Mouse (Mus musculus) CH12.LX (cell line): ENCODE results near the gene Grb2. TPM values are rescaled to one million over a fixed set of nuclear protein-coding genes. Genes with fewer than 3 reads are reported as not detected.

Source experiments
- DNase-seq: peaks from one replicate; pipeline ENCODE4 v3.0.0-alpha.2; 2013; ENCODE audit errors: extremely low read depth
- H3K27ac ChIP-seq: 2 replicates; pipeline ENCODE4 v1.5.1; 2012; ENCODE audit warnings: low read depth, mild to moderate bottlenecking, control low read depth, moderate library complexity; ENCODE audit not compliant: insufficient read depth
- H3K27me3 ChIP-seq: replicated peaks from 2 replicates; pipeline ENCODE3; 2012; ENCODE audit warnings: inconsistent platforms
- H3K36me3 ChIP-seq, 2 experiments: replicated peaks in 1 of 2; 2 replicates each; pipeline versions ENCODE3 to v1.6.1; 2012; ENCODE audit warnings: inconsistent platforms in 1 of 2, low read length in 1 of 2, mild to moderate bottlenecking in 1 of 2, mixed read lengths in 1 of 2, moderate library complexity in 1 of 2; ENCODE audit not compliant: control insufficient read depth in 1 of 2, insufficient read depth in 1 of 2
- H3K4me1 ChIP-seq, 2 experiments: 2 replicates each; pipeline ENCODE4 v1.6.1; 2012; ENCODE audit warnings: inconsistent platforms in 1 of 2, moderate library complexity in 1 of 2; ENCODE audit not compliant: insufficient read depth in 2 of 2, control insufficient read depth in 1 of 2
- H3K4me2 ChIP-seq: 2 replicates; pipeline ENCODE4 v1.6.1; 2012; ENCODE audit warnings: low read depth, mild to moderate bottlenecking, control low read depth; ENCODE audit not compliant: poor library complexity, insufficient read depth, severe bottlenecking
- H3K4me3 ChIP-seq, 3 experiments: fragments of 150-350 bp in 1 of 3; sonication (generic) in 1 of 3; replicated peaks in 1 of 3; 2 replicates each; pipeline versions ENCODE3 to v1.5.1; 2011 to 2012; ENCODE audit warnings: low read depth in 2 of 3, low read length in 2 of 3, mild to moderate bottlenecking in 2 of 3, moderate library complexity in 2 of 3, control low read depth in 1 of 3, improper control_type of control experiment in 1 of 3, inconsistent platforms in 1 of 3, mixed read lengths in 1 of 3; ENCODE audit not compliant: poor library complexity in 1 of 3
- H3K79me2 ChIP-seq: replicated peaks from 2 replicates; pipeline ENCODE4 v1.6.1; 2012; ENCODE audit warnings: mild to moderate bottlenecking, moderate library complexity; ENCODE audit not compliant: control insufficient read depth, poor library complexity, insufficient read depth, severe bottlenecking; ENCODE audit errors: extremely low read depth
- H3K9ac ChIP-seq: 2 replicates; pipeline ENCODE4 v1.6.1; 2012; ENCODE audit warnings: low read depth, mild to moderate bottlenecking, control low read depth, moderate library complexity; ENCODE audit not compliant: insufficient read depth
- H3K9me3 ChIP-seq: replicated peaks from 2 replicates; pipeline ENCODE3; 2012; ENCODE audit warnings: low read length, inconsistent platforms, mixed read lengths
- BHLHE40 ChIP-seq: IDR thresholded peaks from 2 replicates; pipeline ENCODE4 v1.6.1; 2011; ENCODE audit warnings: mild to moderate bottlenecking, low read depth, low read length, improper control_type of control experiment
- CHD1 ChIP-seq: IDR thresholded peaks from 2 replicates; pipeline ENCODE4 v1.6.1; 2012; ENCODE audit warnings: low read depth, low read length, improper control_type of control experiment, inconsistent platforms
- CHD2 ChIP-seq: IDR thresholded peaks from 2 replicates; pipeline ENCODE4 v1.6.1; 2011; ENCODE audit warnings: low read length, improper control_type of control experiment
- CTCF ChIP-seq, 2 experiments: IDR thresholded peaks in 1 of 2; conservative IDR thresholded peaks in 1 of 2; 2 replicates each; pipeline ENCODE4 v1.5.1; 2011 to 2012; ENCODE audit warnings: low read depth in 2 of 2, low read length in 2 of 2, improper control_type of control experiment in 1 of 2, inconsistent platforms in 1 of 2, mild to moderate bottlenecking in 1 of 2, moderate library complexity in 1 of 2
- E2F4 ChIP-seq: IDR thresholded peaks from 2 replicates; pipeline ENCODE4 v1.6.1; 2011; ENCODE audit warnings: low read depth, low read length, improper control_type of control experiment; ENCODE audit not compliant: insufficient replicate concordance
- ELF1 ChIP-seq: IDR thresholded peaks from 2 replicates; pipeline ENCODE4 v1.6.1; 2014; ENCODE audit warnings: low read depth, mild to moderate bottlenecking, inconsistent platforms, low read length, improper control_type of control experiment
- EP300 ChIP-seq: IDR thresholded peaks from 2 replicates; pipeline ENCODE4 v1.6.1; 2011; ENCODE audit warnings: low read length, improper control_type of control experiment
- GABPA ChIP-seq: IDR thresholded peaks from 2 replicates; pipeline ENCODE4 v1.6.1; 2012; ENCODE audit warnings: low read depth, low read length, improper control_type of control experiment, inconsistent platforms; ENCODE audit not compliant: insufficient replicate concordance
- HCFC1 ChIP-seq: IDR thresholded peaks from 2 replicates; pipeline ENCODE4 v1.6.1; 2012; ENCODE audit warnings: low read depth, mild to moderate bottlenecking, inconsistent platforms, low read length, improper control_type of control experiment
- IRF4 ChIP-seq: IDR thresholded peaks from 2 replicates; pipeline ENCODE4 v1.6.1; 2014; ENCODE audit warnings: low read depth, mild to moderate bottlenecking, inconsistent platforms, low read length, improper control_type of control experiment
- JUN ChIP-seq: IDR thresholded peaks from 2 replicates; pipeline ENCODE4 v1.6.1; 2011; ENCODE audit warnings: low read depth, mild to moderate bottlenecking, low read length, improper control_type of control experiment, moderate library complexity; ENCODE audit not compliant: insufficient read depth
- KAT2A ChIP-seq: IDR thresholded peaks from 2 replicates; pipeline ENCODE4 v1.6.1; 2012; ENCODE audit warnings: low read length, improper control_type of control experiment, inconsistent platforms; ENCODE audit not compliant: insufficient replicate concordance
- MAFK ChIP-seq: IDR thresholded peaks from 2 replicates; pipeline ENCODE4 v1.6.1; 2011; ENCODE audit warnings: low read length, improper control_type of control experiment; ENCODE audit not compliant: insufficient replicate concordance
- MAX ChIP-seq: IDR thresholded peaks from 2 replicates; pipeline ENCODE4 v1.6.1; 2011; ENCODE audit warnings: low read length, improper control_type of control experiment
- MAZ ChIP-seq: IDR thresholded peaks from 2 replicates; pipeline ENCODE4 v1.6.1; 2012; ENCODE audit warnings: low read depth, mild to moderate bottlenecking, inconsistent platforms, low read length, improper control_type of control experiment, moderate library complexity
- MEF2A ChIP-seq: IDR thresholded peaks from 2 replicates; pipeline ENCODE4 v1.6.1; 2014; ENCODE audit warnings: low read depth, mild to moderate bottlenecking, inconsistent platforms, low read length, improper control_type of control experiment, borderline replicate concordance
- MXI1 ChIP-seq: IDR thresholded peaks from 2 replicates; pipeline ENCODE4 v1.6.1; 2011; ENCODE audit warnings: mild to moderate bottlenecking, low read depth, low read length, improper control_type of control experiment
- MYC ChIP-seq: IDR thresholded peaks from 2 replicates; pipeline ENCODE4 v1.6.1; 2011; ENCODE audit warnings: low read depth, mild to moderate bottlenecking, improper control_type of control experiment, low read length
- NRF1 ChIP-seq: IDR thresholded peaks from 2 replicates; pipeline ENCODE4 v1.6.1; 2014; ENCODE audit warnings: low read depth, mild to moderate bottlenecking, inconsistent platforms, low read length, improper control_type of control experiment, moderate library complexity
- PAX5 ChIP-seq: IDR thresholded peaks from 2 replicates; pipeline ENCODE4 v1.6.1; 2012; ENCODE audit warnings: low read length, inconsistent platforms, mixed read lengths
- POLR2A ChIP-seq: IDR thresholded peaks from 2 replicates; pipeline ENCODE4 v1.6.1; 2011; ENCODE audit warnings: low read depth, mild to moderate bottlenecking, improper control_type of control experiment, low read length
- POLR2AphosphoS2 ChIP-seq: IDR thresholded peaks from 2 replicates; pipeline ENCODE4 v1.6.1; 2011; ENCODE audit warnings: low read depth, low read length, improper control_type of control experiment
- RAD21 ChIP-seq: IDR thresholded peaks from 2 replicates; pipeline ENCODE4 v1.6.1; 2011; ENCODE audit warnings: low read depth, mild to moderate bottlenecking, low read length, improper control_type of control experiment, moderate library complexity
- RCOR1 ChIP-seq: conservative IDR thresholded peaks from 2 replicates; pipeline ENCODE4 v1.6.1; 2012; ENCODE audit warnings: low read depth, mild to moderate bottlenecking, inconsistent platforms, low read length, improper control_type of control experiment
- SIN3A ChIP-seq: IDR thresholded peaks from 2 replicates; pipeline ENCODE4 v1.6.1; 2012; ENCODE audit warnings: low read length, improper control_type of control experiment, inconsistent platforms
- SMC3 ChIP-seq: IDR thresholded peaks from 2 replicates; pipeline ENCODE4 v1.6.1; 2011; ENCODE audit warnings: low read depth, low read length, improper control_type of control experiment
- TBP ChIP-seq: conservative IDR thresholded peaks from 2 replicates; pipeline ENCODE4 v1.6.1; 2011; ENCODE audit warnings: low read depth, low read length, improper control_type of control experiment
- TCF12 ChIP-seq: IDR thresholded peaks from 2 replicates; pipeline ENCODE4 v1.6.1; 2014; ENCODE audit warnings: low read depth, mild to moderate bottlenecking, inconsistent platforms, low read length, improper control_type of control experiment
- USF1 ChIP-seq: IDR thresholded peaks from 2 replicates; pipeline ENCODE4 v1.6.1; 2014; ENCODE audit warnings: low read depth, mild to moderate bottlenecking, inconsistent platforms, low read length, improper control_type of control experiment
- USF2 ChIP-seq: conservative IDR thresholded peaks from 2 replicates; pipeline ENCODE4 v1.6.1; 2011; ENCODE audit warnings: low read depth, low read length, improper control_type of control experiment
- ZC3H11A ChIP-seq: IDR thresholded peaks from 2 replicates; pipeline ENCODE4 v1.6.1; 2012; ENCODE audit warnings: low read depth, mild to moderate bottlenecking, inconsistent platforms, low read length, improper control_type of control experiment
- ZKSCAN1 ChIP-seq: IDR thresholded peaks from 2 replicates; pipeline ENCODE4 v1.6.1; 2012; ENCODE audit warnings: low read depth, inconsistent platforms, low read length, improper control_type of control experiment, borderline replicate concordance
- dilution Hi-C: fragments of 300-500 bp; cut with MboI; formaldehyde crosslinking; loops from 2 replicates; pipeline ENCODE4 v1.14.3; 2020; ENCODE audit warnings: low sequenced_read_pairs; ENCODE audit not compliant: extremely low pct_unique_long_range_greater_than_20kb, extremely low pct_ligation_motif_present
- in situ Hi-C: fragments of 300-500 bp; cut with MboI; formaldehyde crosslinking; loops from 3 replicates; pipeline ENCODE4 v1.14.3; 2019; ENCODE audit warnings: low sequenced_read_pairs, low pct_ligation_motif_present, low pct_unique_long_range_greater_than_20kb, mixed read lengths
- polyA plus RNA-seq: library from polyadenylated mRNA; unstranded; fragments of >175 nt; gene quantifications from 2 replicates; pipeline ENCODE4 v1.2.1, GENCODE M21; 2012; ENCODE audit warnings: low read depth; ENCODE audit not compliant: insufficient read length
- total RNA-seq, 2 experiments: library from RNA; depleted of rRNA; stranded (reverse); fragments of 300-350 nt in 1 of 2; fragments of >200 nt in 1 of 2; gene quantifications; 2 replicates each; pipeline ENCODE4 v1.2.3; 2012 to 2014

Gene Grb2
- total and polyA plus RNA-seq, 3 experiments = 63.6 to 241 (median 117) TPM

GRCm38 (mm10) chr11:115630532-115631504 lies 77.6 kb downstream of the Grb2 start (continued):
- TF ChIP-seq JUN = peak; percentile 100
- peak; percentile 86 for TF ChIP-seq POLR2A
- TF ChIP-seq EP300 = peak; percentile 100
- TF ChIP-seq POLR2AphosphoS2 = no peak; the same call in 1 of the 2 replicates
- TF ChIP-seq IRF4 = peak; percentile 99
- TF ChIP-seq RAD21 = no peak; the same call in none of the 2 replicates
- TF ChIP-seq GABPA = no peak

- Histone ChIP-seq H3K27ac (peak overlapping the region; percentile 95), H3K36me3 (peaks cover 3 to 13% of the 10 kb centered on the region in 2 experiments), H3K4me1 (peaks cover 31 to 54% of the 10 kb centered on the region in 2 experiments), H3K79me2 (peaks cover 30% of the 10 kb centered on the region), H3K4me2 (no peak overlapping the region; the same call in 1 of the 2 replicates), H3K4me3 (no peak overlapping the region), H3K9me3 (no peaks in the 10 kb centered on the region), H3K9ac (peak overlapping the region; percentile 14), H3K27me3 (no peaks in the 10 kb centered on the region)
- dilution Hi-C loops = no loop called here
- DNase-seq = peak; percentile 83
- in situ Hi-C loops = loop anchor here (25.0 kb wide), 1 partner anchor 782 kb away; the partner anchor contains the start of gene Rnf157
- TF ChIP-seq USF1 (no peak), ZKSCAN1 (no peak), RAD21 (no peak), MAX (no peak), USF2 (no peak), CTCF (conservative IDR thresholded peaks at IDR 0.05 in 1 of 2, IDR thresholded peaks at IDR 0.05 in 1 of 2; ENCODE audit: low read depth in 2 of 2, low read length in 2 of 2) (no peak), PAX5 (no peak), NRF1 (no peak), ZC3H11A (no peak), MYC (no peak), RCOR1 (no peak), EP300 (peak; percentile 11; the same call in 1 of the 2 replicates), ELF1 (no peak), TBP (no peak), CHD1 (no peak), MEF2A (no peak; the same call in 1 of the 2 replicates), SIN3A (no peak), E2F4 (no peak), MAFK (no peak), IRF4 (peak; percentile 72; the same call in 1 of the 2 replicates), HCFC1 (no peak), KAT2A (no peak), CHD2 (no peak), SMC3 (no peak), MAZ (no peak), BHLHE40 (peak; percentile 39; the same call in 1 of the 2 replicates), TCF12 (peak; percentile 34; the same call in 1 of the 2 replicates), POLR2A (peak; percentile 13; the same call in 1 of the 2 replicates), GABPA (no peak), MXI1 (no peak)
Observed at GRCm38 (mm10) chr11:115629734-115630531, 78.5 kb downstream of the Grb2 start.
